Mouse (Mus musculus): ENCODE measurements around the gene Zfp668. TPM values are rescaled to one million over a fixed set of nuclear protein-coding genes. Genes with fewer than 3 reads are reported as not detected.
A peak's percentile ranks its signal among the peaks of the same experiment; 100 is the strongest.

Zfp668 gene
- total RNA-seq, 1 experiment from 2014 or later: 7.1 TPM

- ATAC-seq (replicated peaks; ENCODE audit: insufficient number of reproducible peaks, low FRiP score, low TSS enrichment, poor library complexity, severe bottlenecking): 0 out of 2 replicates have a peak, but pooled peaks have one; percentile 42
Measured at GRCm38 (mm10) chr7:127815954-127816821, 60.4 kb downstream of the Zfp668 start.

DNA sequence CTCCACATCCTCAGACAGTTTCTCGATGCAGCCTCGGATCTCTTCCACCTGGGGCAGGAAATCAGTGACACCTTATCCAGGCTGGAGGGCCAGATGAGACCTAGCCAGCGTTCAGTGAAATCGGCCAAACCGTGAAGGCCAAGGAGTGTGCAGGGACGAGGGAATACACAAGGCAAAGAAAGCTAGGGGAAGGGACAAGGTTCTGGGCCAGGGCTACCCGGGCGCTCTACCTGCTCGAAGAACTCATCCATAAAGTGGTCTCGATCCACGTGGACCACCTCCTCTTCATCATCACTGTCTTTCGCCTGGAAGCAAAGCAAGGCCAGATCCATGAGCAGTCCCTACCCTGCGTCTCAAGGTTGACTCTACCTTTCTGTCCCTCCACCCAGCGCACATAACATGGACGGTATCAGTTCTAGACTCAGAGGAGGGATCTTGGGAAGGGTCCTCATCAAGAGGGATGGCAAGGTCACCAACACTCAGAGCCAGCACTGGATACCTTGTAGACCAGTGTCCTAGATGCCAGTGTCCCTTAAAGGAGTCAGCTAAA lies 61.4 kb downstream of the Zfp668 start:
- no peak for ATAC-seq (replicated peaks; ENCODE audit: insufficient number of reproducible peaks, low FRiP score, low TSS enrichment, poor library complexity, severe bottlenecking)

- no peak for ATAC-seq (replicated peaks; ENCODE audit: insufficient number of reproducible peaks, low FRiP score, low TSS enrichment, poor library complexity, severe bottlenecking)
Measured at GRCm38 (mm10) chr7:127814241-127814921, 62.2 kb downstream of the Zfp668 start.

DNA sequence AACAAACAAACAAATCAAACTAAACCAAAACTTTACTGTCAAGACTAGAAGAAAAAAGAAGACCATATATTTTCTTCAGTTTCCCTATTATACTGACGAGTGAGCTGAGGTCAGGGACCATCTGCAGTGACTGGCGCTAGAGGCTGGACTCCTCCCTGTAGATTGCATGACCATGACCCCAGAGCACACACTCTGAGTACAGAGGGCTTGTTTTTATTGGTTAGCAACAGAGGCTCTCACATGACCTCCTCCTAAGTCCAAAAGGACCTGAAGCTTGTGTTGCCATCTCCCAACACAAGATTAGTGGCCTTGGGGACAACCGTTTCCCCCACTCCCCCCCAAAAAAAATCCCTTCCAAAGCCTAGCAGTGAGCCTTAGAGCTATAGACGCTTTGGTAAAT lies 62.8 kb downstream of the Zfp668 start:
- ATAC-seq (replicated peaks; ENCODE audit: insufficient number of reproducible peaks, low FRiP score, low TSS enrichment, poor library complexity, severe bottlenecking): no peak

Other genes starting within 250 kb of the Zfp668 start
- 22.5 to 27.9 TPM (median 23.5 TPM) in 3 replicates for gene Bcl7c, start 167.9 kb downstream of the Zfp668 start, total RNA-seq (2017)
- gene Ctf1, start 164.1 kb downstream of the Zfp668 start, total RNA-seq (2017): not detected in 3 replicates
- 0.64 to 0.76 TPM in 2 of 3 replicates, not detected in the other for gene Ctf2, start 144.7 kb downstream of the Zfp668 start, total RNA-seq (2017)
- gene Fbxl19, start 132.3 kb downstream of the Zfp668 start, total RNA-seq (2017): 2.1 to 8.5 TPM (median 3.1 TPM) in 3 replicates
- 31.9 to 44.5 TPM (median 35.2 TPM) in 3 replicates for gene Orai3, start 107.0 kb downstream of the Zfp668 start, total RNA-seq (2017)
- 5.2 to 14.9 TPM (median 7.7 TPM) in 3 replicates for gene Setd1a, start 100.2 kb downstream of the Zfp668 start, total RNA-seq (2017)
- gene Gm49388, start 91.2 kb downstream of the Zfp668 start, total RNA-seq (2017): 0.87 to 3.2 TPM (median 2.2 TPM) in 3 replicates
- gene Hsd3b7, start 76.2 kb downstream of the Zfp668 start, total RNA-seq (2017): 8.6 to 11.1 TPM (median 9.4 TPM) in 3 replicates
- 98.1 to 120 TPM (median 102 TPM) in 3 replicates for gene Stx4a, start 52.5 kb downstream of the Zfp668 start, total RNA-seq (2017)
- gene Stx1b, start 52.3 kb downstream of the Zfp668 start, total RNA-seq (2017): 0.11 TPM in 1 of 3 replicates, not detected in the others
- 49.9 to 74.6 TPM (median 50.8 TPM) in 3 replicates for gene Zfp646, start 607 bp downstream of the Zfp668 start, total RNA-seq (2017)
- gene Prss53, start 14.1 kb upstream of the Zfp668 start, total RNA-seq (2017): 0.75 TPM in 1 of 3 replicates, not detected in the others
- gene Gm21974, start 18.6 kb upstream of the Zfp668 start, total RNA-seq (2017): not detected in 3 replicates
- gene Vkorc1, start 18.8 kb upstream of the Zfp668 start, total RNA-seq (2017): 1.4 to 3.6 TPM (median 2.3 TPM) in 3 replicates
- 10.0 to 27.5 TPM (median 12.5 TPM) in 3 replicates for gene Bckdk, start 27.3 kb upstream of the Zfp668 start, total RNA-seq (2017)
- gene Kat8, start 35.7 kb upstream of the Zfp668 start, total RNA-seq (2017): 48.9 to 58.0 TPM (median 55.2 TPM) in 3 replicates
- gene Prss8, start 53.3 kb upstream of the Zfp668 start, total RNA-seq (2017): not detected in 3 replicates
- 1.1 TPM in 2 of 3 replicates, not detected in the other for gene Prss36, start 69.9 kb upstream of the Zfp668 start, total RNA-seq (2017)
- 85.2 to 172 TPM (median 110 TPM) in 3 replicates for gene Fus, start 90.6 kb upstream of the Zfp668 start, total RNA-seq (2017)
- gene Pycard, start 117.0 kb upstream of the Zfp668 start, total RNA-seq (2017): 65.7 to 90.8 TPM (median 79.5 TPM) in 3 replicates
- 0.68 TPM in 1 of 3 replicates, not detected in the others for gene Trim72, start 127.1 kb upstream of the Zfp668 start, total RNA-seq (2017)
- gene Itgam, start 185.8 kb upstream of the Zfp668 start, total RNA-seq (2017): 419 to 520 TPM (median 447 TPM) in 3 replicates
- 33.7 to 34.7 TPM in 2 of 3 replicates, not detected in the other for gene Gm49368, start 185.9 kb upstream of the Zfp668 start, total RNA-seq (2017)